Mouse (Mus musculus) E14TG2a.4 (cell line): ENCODE data around the gene 9930022D16Rik.

ENCODE experiments used
- CTCF ChIP-seq: conservative IDR thresholded peaks from 2 replicates; pipeline ENCODE4 v1.5.1; 2014; ENCODE audit warnings: low read length
- NANOG ChIP-seq: IDR thresholded peaks from 2 replicates; pipeline ENCODE4 v1.6.1; 2014; ENCODE audit warnings: borderline replicate concordance, low read length, mixed read lengths
- POU5F1 ChIP-seq: IDR thresholded peaks from 2 replicates; pipeline ENCODE4 v1.6.1; 2014; ENCODE audit warnings: low read length, borderline replicate concordance

GRCm38 (mm10) chr11:109395291-109395690 lies 18.4 kb upstream of the 9930022D16Rik start:
- TF ChIP-seq CTCF: no peak
- no peak for TF ChIP-seq POU5F1
- no peak for TF ChIP-seq NANOG
